Comparison of ENCODE assay signal across 15 mouse cellular contexts in the genomic region with DNA sequence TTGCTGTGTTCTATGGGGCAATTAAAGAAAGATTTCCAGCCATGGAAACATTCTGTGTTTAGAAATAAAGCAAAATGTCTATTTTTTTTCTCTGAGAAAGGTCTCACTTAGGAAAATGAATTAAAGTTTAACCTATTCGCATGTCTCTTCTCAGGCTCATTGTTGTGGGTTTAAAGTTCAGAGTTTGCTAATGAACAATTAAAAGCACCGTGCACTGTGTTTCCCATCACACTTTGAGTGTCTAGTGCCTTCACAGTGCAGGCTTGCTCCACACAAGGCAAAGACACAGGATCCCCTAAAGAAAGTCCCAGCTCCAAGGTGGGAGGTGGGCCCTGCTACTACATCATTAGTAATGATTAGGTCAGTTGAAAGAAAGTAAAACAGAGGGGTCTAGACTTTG.
A peak's percentile ranks its signal among the peaks of the same experiment; 100 is the strongest.
DNase-seq lines count a peak whose midpoint lies in the region.
"Had no signal": no experiment of that assay in that cellular context is flagged by ENCODE, and none has a peak within 500 bp of the region (broad histone marks: within the 10 kb centered on the region; RNA-seq: fewer than 3 reads in every experiment).

No protein-coding gene starts in this region.

- DNase-seq in kidney, adult 11 months: peak; percentile 3
- no peak for DNase-seq in kidney, postnatal 10 days
- DNase-seq in kidney, adult 8-10 months: peak; percentile 8 to 29
- no peak for DNase-seq in kidney, postnatal 4 days
- DNase-seq in kidney, postnatal 14 days: peak; percentile 9
- DNase-seq in kidney, postnatal 25 days: no peak
- DNase-seq: adrenal gland, adult 8-10 months; adrenal gland, postnatal 14 days; adrenal gland, postnatal 36 days; B cell, adult 2 months; cerebellum, adult 11-12 months; cerebellum, adult 2 months; cerebellum, adult 9-10 months; cerebellum, postnatal 10 days; cerebellum, postnatal 25 days had no signal

Comparison
In these comparisons a context has a peak if more than half of its experiments do, and no peak if none do; other contexts are left out.
1. DNase-seq: peak in kidney, adult 11 months (single experiment), kidney, adult 8-10 months (2 of 2) and kidney, postnatal 14 days (single experiment); none in kidney, postnatal 10 days (single experiment), kidney, postnatal 4 days (0 of 2) and kidney, postnatal 25 days (0 of 2).